Mouse (Mus musculus): ENCODE measurements around the gene 4933428G20Rik.

DNA sequence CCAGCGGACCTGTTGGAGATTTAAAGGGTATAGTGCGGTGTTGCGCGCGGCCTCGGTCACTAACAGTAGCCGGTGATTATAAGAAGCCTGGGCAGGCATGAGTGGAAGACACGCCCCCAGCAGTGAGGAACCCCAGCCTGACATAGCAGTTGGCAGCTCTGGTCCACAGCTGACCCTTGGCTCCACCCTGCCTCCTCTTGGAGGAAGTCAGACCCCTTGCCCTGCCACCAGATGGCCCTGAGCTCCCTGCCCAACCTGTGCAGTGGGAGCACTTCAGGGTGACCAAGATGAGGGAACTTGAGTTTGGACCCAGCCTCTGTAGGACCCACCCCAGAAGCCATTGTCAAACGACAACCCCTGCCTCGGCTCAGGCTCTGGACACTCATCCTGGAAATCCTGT lies 8.5 kb downstream of the 4933428G20Rik start:
- no peak for TF ChIP-seq CTCF (IDR thresholded peaks at IDR 0.05; ENCODE audit: extremely low read depth, insufficient read length, insufficient replicate concordance, low read depth, low read length)
- TF ChIP-seq POLR2A (IDR thresholded peaks at IDR 0.05; ENCODE audit: low read depth, low read length), result no peak

Data from small intestine, adult 2 months (tissue).